Mouse (Mus musculus) limb, embryonic 14.5 days (tissue): ENCODE measurements around the gene Slc25a33. TPM values are rescaled to one million over a fixed set of nuclear protein-coding genes. Genes with fewer than 3 reads are reported as not detected.
A peak's percentile ranks its signal among the peaks of the same experiment; 100 is the strongest.
"Not testable (repeated sequence)": the region's sequence is repeated elsewhere in the genome, so short reads cannot be mapped to it uniquely, and the experiment has no call there.

Experiments
- ATAC-seq: fragments of 200-750 bp; cut with Nextera tagmentation; 2 replicates; pipeline ENCODE4 v1.8.0; 2017; ENCODE audit warnings: low read depth, moderate number of reproducible peaks, moderate TSS enrichment; ENCODE audit not compliant: low FRiP score
- DNase-seq: peaks from one replicate; pipeline ENCODE4 v3.0.0-alpha.2; 2015; ENCODE audit warnings: low spot score
- H3K27ac ChIP-seq: fragments of 300-500 bp; sonication (generic); replicated peaks from 2 replicates; pipeline ENCODE4 v1.5.1; 2014; ENCODE audit warnings: low read depth, mild to moderate bottlenecking, low read length, moderate library complexity, mixed read lengths
- H3K27me3 ChIP-seq: fragments of 300-500 bp; sonication (generic); 2 replicates; pipeline ENCODE4 v1.6.1; 2014; ENCODE audit warnings: low read length, mixed read lengths; ENCODE audit not compliant: control insufficient read depth, insufficient read depth
- H3K36me3 ChIP-seq: fragments of 300-500 bp; sonication (generic); 2 replicates; pipeline ENCODE4 v1.6.1; 2014; ENCODE audit warnings: mild to moderate bottlenecking, low read length, moderate library complexity, mixed read lengths; ENCODE audit not compliant: control insufficient read depth, insufficient read depth
- H3K4me1 ChIP-seq: fragments of 300-500 bp; sonication (generic); 2 replicates; pipeline ENCODE4 v1.6.1; 2014; ENCODE audit warnings: antibody characterized with exemption, low read length, mixed read lengths; ENCODE audit not compliant: control insufficient read depth, insufficient read depth
- H3K4me2 ChIP-seq: fragments of 300-500 bp; sonication (generic); replicated peaks from 2 replicates; pipeline ENCODE4 v1.6.1; 2014; ENCODE audit warnings: low read depth, mild to moderate bottlenecking, low read length, moderate library complexity; ENCODE audit not compliant: severe bottlenecking
- H3K4me3 ChIP-seq: fragments of 300-500 bp; sonication (generic); replicated peaks from 2 replicates; pipeline ENCODE4 v1.5.1; 2014; ENCODE audit warnings: low read length
- H3K9ac ChIP-seq: fragments of 300-500 bp; sonication (generic); 2 replicates; pipeline ENCODE4 v1.6.1; 2014; ENCODE audit warnings: mild to moderate bottlenecking, low read depth, low read length, moderate library complexity; ENCODE audit not compliant: severe bottlenecking
- H3K9me3 ChIP-seq: fragments of 300-500 bp; sonication (generic); 2 replicates; pipeline ENCODE4 v1.6.1; 2016; ENCODE audit warnings: low read length; ENCODE audit not compliant: control insufficient read depth
- POLR2A ChIP-seq: fragments of 200-500 bp; IDR thresholded peaks from 2 replicates; pipeline ENCODE4 v1.8.0; 2012; ENCODE audit warnings: inconsistent platforms, mild to moderate bottlenecking, moderate library complexity, borderline replicate concordance; ENCODE audit not compliant: insufficient read depth, insufficient read length; ENCODE audit errors: extremely low read depth
- whole genome bisulfite sequencing: fragments of 180-500 bp; shearing (Covaris S2); extraction: QIAGEN DNeasy Blood & Tissue Kit; methylation state at CpG from one replicate; pipeline ENCODE4 v1.1.7; 2014; 5-methylcytosine and 5-hydroxymethylcytosine counted together
- polyA plus RNA-seq, 2 experiments: library from polyadenylated mRNA; depleted of rRNA in 1 of 2; stranded (reverse) in 1 of 2; unstranded in 1 of 2; fragments of >200 nt; fragmentation: Nextera tagmentation in 1 of 2; extraction: Ambion mirVana in 1 of 2; gene quantifications; 2 replicates each; pipeline versions ENCODE4 v1.2.1 to v1.2.3; 2012 to 2014

Gene Slc25a33
- polyA plus RNA-seq, 2 experiments, result 8.2 to 10.8 TPM

GRCm38 (mm10) chr4:149816598-149816997, 42.5 kb upstream of the Slc25a33 start:
- TF ChIP-seq POLR2A, result no peak
- DNase-seq (no peak), ATAC-seq (no peak)
- Histone ChIP-seq H3K9ac (no peak overlapping the region), H3K27me3 (no peaks in the 10 kb centered on the region), H3K4me1 (peaks cover 18% of the 10 kb centered on the region), H3K4me2 (no peak overlapping the region), H3K4me3 (no peak overlapping the region), H3K27ac (no peak overlapping the region), H3K36me3 (no peaks in the 10 kb centered on the region), H3K9me3 (no peaks in the 10 kb centered on the region)
- WGBS, result 89% methylated on average over 9 of the region's 9 CpGs

- TF ChIP-seq POLR2A, result no peak
- no peak overlapping the region for H3K27ac ChIP-seq
- H3K9ac ChIP-seq, result no peak overlapping the region
- no peak overlapping the region for H3K4me2 ChIP-seq
- no peaks in the 10 kb centered on the region for H3K36me3 ChIP-seq
- peaks cover 13% of the 10 kb centered on the region; the same call in 1 of the 2 replicates for H3K4me1 ChIP-seq
- H3K27me3 ChIP-seq, result no peaks in the 10 kb centered on the region
- 86% methylated on average over 14 of the region's 14 CpGs for WGBS
- ATAC-seq (no peak), DNase-seq (no peak)
- no peaks in the 10 kb centered on the region for H3K9me3 ChIP-seq
- H3K4me3 ChIP-seq, result no peak overlapping the region
Observed at GRCm38 (mm10) chr4:149815586-149815985, 41.5 kb upstream of the Slc25a33 start.

- H3K27ac ChIP-seq, result no peak overlapping the region
Observed at GRCm38 (mm10) chr4:149813409-149814184, 39.5 kb upstream of the Slc25a33 start.

GRCm38 (mm10) chr4:149810372-149810771, 36.3 kb upstream of the Slc25a33 start:
- ATAC-seq, H3K9me3 ChIP-seq, H3K9ac ChIP-seq, H3K27ac ChIP-seq, H3K36me3 ChIP-seq, DNase-seq, H3K4me2 ChIP-seq, H3K4me3 ChIP-seq, H3K27me3 ChIP-seq: not testable (repeated sequence)
- peaks cover 17% of the 10 kb centered on the region for H3K4me1 ChIP-seq

More at GRCm38 (mm10) chr4:149813409-149814184, 39.5 kb upstream of the Slc25a33 start:
- DNase-seq, result no peak
- H3K4me1 ChIP-seq, result peaks cover 9% of the 10 kb centered on the region
- no peaks in the 10 kb centered on the region for H3K27me3 ChIP-seq
- no peak overlapping the region for H3K9ac ChIP-seq
- no peak overlapping the region for H3K4me3 ChIP-seq
- 57% methylated on average over 14 of the region's 14 CpGs for WGBS
- H3K9me3 ChIP-seq, result no peaks in the 10 kb centered on the region
- TF ChIP-seq POLR2A, result no peak
- H3K4me2 ChIP-seq, result no peak overlapping the region
- no peak for ATAC-seq
- no peaks in the 10 kb centered on the region for H3K36me3 ChIP-seq

- no peaks in the 10 kb centered on the region for H3K36me3 ChIP-seq
- WGBS, result 17% methylated on average over 10 of the region's 11 CpGs
- no peaks in the 10 kb centered on the region for H3K9me3 ChIP-seq
- peak; percentile 29 for DNase-seq
- H3K27me3 ChIP-seq, result no peaks in the 10 kb centered on the region
- H3K9ac ChIP-seq, result no peak overlapping the region
- H3K4me3 ChIP-seq, result no peak overlapping the region
- no peak for TF ChIP-seq POLR2A
- H3K4me1 ChIP-seq, result peaks cover 17% of the 10 kb centered on the region
- ATAC-seq, result 0 out of 2 replicates have a peak, but pooled peaks have one; percentile 19
- H3K4me2 ChIP-seq, result no peak overlapping the region
- H3K27ac ChIP-seq, result no peak overlapping the region
Observed at GRCm38 (mm10) chr4:149808584-149809227, 34.6 kb upstream of the Slc25a33 start.
